Mouse (Mus musculus): ENCODE results near the gene Ifnl2.

- TF ChIP-seq MAFK (IDR thresholded peaks at IDR 0.05; ENCODE audit: insufficient read depth, low read depth, low read length) (no peak), HCFC1 (IDR thresholded peaks at IDR 0.05; ENCODE audit: borderline replicate concordance, insufficient read depth, low read length) (no peak), CHD2 (IDR thresholded peaks at IDR 0.05; ENCODE audit: low read depth, low read length) (no peak), ZNF384 (IDR thresholded peaks at IDR 0.05; ENCODE audit: low read depth, low read length) (no peak), ZC3H11A (IDR thresholded peaks at IDR 0.05; ENCODE audit: borderline replicate concordance, low read depth, low read length) (no peak)
These were observed 31.4 kb downstream of the Ifnl2 start for GRCm38 (mm10) chr7:28478854-28479253.

Measured in ES-E14 (cell line).